Mouse (Mus musculus): ENCODE results near the gene Gm42688.

Gene Gm42688

GRCm38 (mm10) chr6:83140044-83140443 is 38.6 kb downstream of the Gm42688 start:
- no peak for DNase-seq (ENCODE audit: low spot score in 2 of 2)

DNA sequence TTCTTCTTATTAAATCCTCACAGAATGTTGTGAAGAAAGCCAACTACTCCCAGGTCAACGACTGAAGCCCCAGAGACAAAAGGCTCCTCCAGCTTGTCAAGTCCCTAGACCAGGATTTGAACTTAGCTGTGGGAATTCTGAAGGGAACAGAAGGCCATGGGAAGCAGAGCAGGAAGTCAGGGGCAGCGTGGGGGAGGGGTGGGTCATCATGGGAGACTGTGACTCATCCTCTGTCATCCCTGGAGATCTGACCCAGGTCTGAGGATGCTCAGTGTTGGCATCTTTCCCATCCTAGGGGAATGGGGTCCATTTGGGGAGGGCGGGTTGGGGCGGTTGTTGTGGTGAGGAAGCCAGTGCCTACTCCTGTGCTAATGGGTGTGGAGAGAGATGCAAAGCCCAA is 40.2 kb downstream of the Gm42688 start:
- no peak for DNase-seq (ENCODE audit: low spot score in 2 of 2)

GRCm38 (mm10) chr6:83142211-83142731 is 40.9 kb downstream of the Gm42688 start:
- DNase-seq (ENCODE audit: low spot score in 2 of 2) = no peak

GRCm38 (mm10) chr6:83142886-83143285 is 41.5 kb downstream of the Gm42688 start:
- no peak for DNase-seq (ENCODE audit: low spot score in 2 of 2)

GRCm38 (mm10) chr6:83145209-83145608 is 43.8 kb downstream of the Gm42688 start:
- DNase-seq (ENCODE audit: low spot score in 2 of 2) = no peak

DNA sequence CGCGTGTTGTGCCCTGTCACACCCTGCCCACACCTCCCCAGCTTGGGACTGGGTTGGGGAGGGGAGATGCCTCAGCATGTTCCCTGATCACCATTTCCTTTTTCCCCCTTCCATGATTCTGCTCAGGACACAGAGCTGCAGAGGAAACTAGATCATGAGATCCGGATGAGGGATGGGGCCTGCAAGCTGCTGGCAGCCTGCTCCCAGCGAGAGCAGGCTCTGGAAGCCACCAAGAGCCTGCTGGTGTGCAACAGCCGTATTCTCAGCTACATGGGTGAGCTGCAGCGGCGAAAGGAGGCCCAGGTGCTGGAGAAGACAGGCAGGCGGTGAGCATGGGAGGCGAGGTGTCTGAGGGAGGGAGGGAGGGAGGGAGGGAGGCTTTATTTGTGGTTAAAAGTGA is 44.4 kb downstream of the Gm42688 start:
- no peak for DNase-seq (ENCODE audit: low spot score in 2 of 2)

DNA sequence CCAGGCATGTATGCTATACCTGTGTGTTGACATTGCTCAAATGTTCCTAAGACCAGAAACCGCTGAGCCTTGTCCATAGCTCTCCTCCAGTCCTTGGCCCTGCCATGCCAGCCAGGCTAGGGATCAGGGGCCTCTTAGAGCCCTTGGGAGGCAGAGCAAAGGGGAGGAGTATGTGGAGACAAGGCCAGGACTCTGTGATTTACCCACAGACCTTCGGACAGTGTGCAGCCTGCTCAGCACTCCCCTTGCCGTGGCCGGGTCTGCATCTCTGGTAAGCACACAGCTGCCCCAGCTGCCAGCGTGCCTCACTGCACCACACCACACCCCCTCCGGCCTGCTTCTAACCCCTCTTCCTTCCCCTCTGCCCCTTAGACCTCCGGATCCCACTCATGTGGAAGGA is 45.9 kb downstream of the Gm42688 start:
- DNase-seq (ENCODE audit: low spot score in 2 of 2) = no peak

GRCm38 (mm10) chr6:83151721-83152120 is 50.3 kb downstream of the Gm42688 start:
- no peak for DNase-seq (ENCODE audit: low spot score in 2 of 2)

DNA sequence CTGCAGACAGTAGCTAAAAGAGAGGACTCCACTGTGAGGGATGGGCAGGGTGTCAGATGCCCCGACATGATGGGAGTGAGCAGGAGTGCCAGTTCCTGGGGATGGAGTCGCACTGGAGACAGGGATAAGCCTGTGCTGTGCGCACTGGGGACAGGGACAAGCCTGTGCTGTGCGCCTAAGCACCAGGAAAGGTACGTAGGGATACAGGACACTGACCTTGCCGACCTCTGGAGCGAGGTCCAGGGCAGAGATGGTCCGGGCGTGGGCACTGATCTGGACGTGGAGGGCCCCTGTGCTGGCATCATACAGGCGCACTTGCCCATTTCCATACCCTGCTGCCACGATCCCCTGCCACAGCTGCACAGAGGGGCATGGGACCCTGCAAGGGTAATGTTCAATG is 51.6 kb downstream of the Gm42688 start:
- no peak for DNase-seq (ENCODE audit: low spot score in 2 of 2)

DNA sequence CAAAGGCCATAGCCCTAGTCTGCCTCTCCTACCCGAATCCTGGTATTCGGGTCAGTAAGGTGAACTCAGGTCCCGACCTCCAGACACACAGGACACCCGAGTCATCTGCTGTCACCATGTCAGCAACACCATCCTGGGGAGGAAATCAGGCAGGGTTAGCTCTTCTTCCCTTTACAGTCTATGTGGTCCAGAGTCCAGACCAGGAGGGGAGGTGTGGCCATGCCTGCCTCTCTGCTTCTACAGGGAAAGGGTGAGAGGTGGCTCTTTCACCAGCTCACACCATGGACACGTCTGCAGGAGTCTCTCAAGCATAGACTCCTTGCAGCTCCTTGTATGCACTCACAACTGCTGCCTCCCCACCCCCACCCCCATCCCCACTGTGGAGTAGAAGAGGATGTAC is 52.1 kb downstream of the Gm42688 start:
- no peak for DNase-seq (ENCODE audit: low spot score in 2 of 2)

GRCm38 (mm10) chr6:83155552-83156238 is 54.3 kb downstream of the Gm42688 start:
- no peak for DNase-seq (ENCODE audit: low spot score in 2 of 2)

DNA sequence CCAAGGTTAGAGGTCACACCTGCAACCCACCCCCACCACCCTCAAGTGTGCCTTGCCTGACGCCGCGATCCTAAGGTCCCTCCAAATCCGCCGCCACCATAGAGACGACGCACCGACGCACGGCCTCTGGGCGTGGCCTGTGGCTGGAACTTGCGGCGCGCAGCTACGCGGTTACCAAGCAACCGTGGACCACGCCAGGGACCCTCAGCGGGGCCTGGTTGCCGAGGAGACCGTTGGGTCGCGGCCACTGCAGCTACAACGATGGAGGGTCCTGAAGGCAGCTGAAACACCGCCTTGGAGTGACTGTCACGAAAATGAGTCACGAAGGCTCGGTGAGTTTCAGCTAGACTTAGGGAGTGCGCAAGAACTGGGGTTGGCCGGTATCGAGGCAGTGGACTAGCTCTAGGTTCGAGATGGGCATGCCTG is 54.9 kb downstream of the Gm42688 start, which contains the start of the genes Wdr54 and 1700003E16Rik:
Wdr54 (minus strand) TSS at position 139 of the 426 bp plus-strand sequence.
1700003E16Rik (plus strand) TSS at position 146 of the 426 bp plus-strand sequence.
- peak; percentile 18 to 36 for DNase-seq (ENCODE audit: low spot score in 2 of 2)

DNA sequence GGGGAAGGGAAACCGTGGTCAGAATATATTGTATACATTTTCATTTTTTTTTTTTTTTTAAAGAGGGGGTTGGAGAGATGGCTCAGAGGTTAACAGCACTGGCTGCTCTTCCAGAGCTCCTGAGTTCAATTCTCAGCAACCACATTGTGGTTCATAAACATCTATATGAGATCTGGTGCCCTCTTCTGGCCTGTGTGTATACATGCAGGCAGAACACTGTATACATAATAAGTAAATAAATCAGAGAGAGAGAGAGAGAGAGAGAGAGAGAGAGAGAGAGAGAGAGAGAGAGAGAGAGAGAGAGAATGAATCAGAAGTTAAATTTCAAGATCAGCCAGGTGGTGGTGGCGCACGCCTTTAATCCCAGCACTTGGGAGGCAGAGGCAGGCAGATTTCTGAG is 58.0 kb downstream of the Gm42688 start:
- DNase-seq (ENCODE audit: low spot score in 2 of 2) = peak in 1 of 2 experiments; percentile 62

All from thymus, postnatal 10 days (tissue).